Mouse (Mus musculus) E14TG2a.4 (cell line): ENCODE measurements around the gene Borcs8.

Experiments
- CTCF ChIP-seq: conservative IDR thresholded peaks from 2 replicates; pipeline ENCODE4 v1.5.1; 2014; ENCODE audit warnings: low read length
- NANOG ChIP-seq: IDR thresholded peaks from 2 replicates; pipeline ENCODE4 v1.6.1; 2014; ENCODE audit warnings: borderline replicate concordance, low read length, mixed read lengths

DNA sequence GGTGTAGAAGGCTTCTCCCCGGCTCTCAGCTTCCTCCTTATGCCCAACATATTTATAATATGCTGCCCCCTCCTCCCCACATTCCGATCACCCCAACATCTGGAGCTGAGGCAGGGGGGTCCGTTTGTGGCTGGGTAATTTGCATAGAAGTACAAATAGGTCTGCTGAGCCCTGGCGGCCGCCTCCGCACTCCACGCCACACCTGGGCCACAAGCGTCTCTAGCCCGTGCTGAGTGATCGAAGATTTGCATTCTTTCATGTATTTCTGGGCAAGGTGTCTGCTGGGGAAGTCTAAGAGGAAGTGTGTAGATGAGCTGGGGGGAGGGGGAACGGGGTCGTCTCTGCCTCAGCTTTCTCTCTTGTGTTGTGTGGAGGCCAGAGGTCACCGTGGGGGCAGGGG, 20.7 kb downstream of the Borcs8 start:
- no peak for TF ChIP-seq CTCF
- no peak for TF ChIP-seq NANOG
